Mouse (Mus musculus) adrenal gland, postnatal 14 days (tissue): ENCODE data around the gene Cdc25a. TPM values are rescaled to one million over a fixed set of nuclear protein-coding genes. Genes with fewer than 3 reads are reported as not detected.
A peak's percentile ranks its signal among the peaks of the same experiment; 100 is the strongest.

Experiments
- DNase-seq: peaks from one replicate; pipeline ENCODE4 v3.0.0; 2021; ENCODE audit warnings: mixed read lengths
- microRNA-seq, 2 experiments: library from miRNA; unstranded; fragments of <30 nt; microRNA quantifications; one replicate each; pipeline ENCODE4 v1.2.0; 2021
- total RNA-seq: library from RNA; stranded (reverse); gene quantifications from 2 replicates; pipeline ENCODE4 v1.2.3, GENCODE M21; 2021

Cdc25a gene
- total RNA-seq, 1 experiment from 2014 or later = 14.6 TPM

- peak; percentile 54 for DNase-seq
Measured at GRCm38 (mm10) chr9:109932361-109932755, 57.0 kb downstream of the Cdc25a start.

DNA sequence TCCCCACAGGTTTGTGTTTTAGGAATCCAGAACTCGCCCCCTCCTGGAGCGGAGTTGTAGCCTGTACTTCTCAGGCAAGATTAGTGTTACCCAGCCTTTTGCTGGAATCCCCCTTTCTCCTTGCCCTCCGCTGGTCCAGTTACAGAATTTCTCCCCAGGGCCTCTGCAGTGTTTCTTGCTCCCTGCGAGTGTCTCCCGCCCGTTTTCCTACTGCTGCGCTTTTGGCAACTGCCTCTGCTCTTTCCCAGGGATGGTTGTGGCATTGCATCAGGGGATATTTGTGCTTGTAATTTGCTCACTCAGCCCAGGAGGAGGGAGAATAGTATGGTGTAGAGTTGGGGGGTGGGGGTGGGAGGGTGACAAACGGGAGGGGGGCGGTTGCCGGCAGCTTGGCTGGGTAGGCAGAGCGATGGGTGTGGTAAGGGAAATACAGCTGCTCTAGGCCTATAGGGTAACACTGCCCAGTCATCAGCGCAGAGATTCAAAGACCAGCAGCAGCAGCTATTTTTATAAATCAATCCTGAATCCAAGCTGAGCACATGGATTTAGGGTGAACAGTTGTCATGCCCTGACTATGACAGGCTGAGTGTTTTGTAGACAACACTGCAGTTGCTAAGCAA, 57.5 kb downstream of the Cdc25a start:
- peak; percentile 75 for DNase-seq

DNA sequence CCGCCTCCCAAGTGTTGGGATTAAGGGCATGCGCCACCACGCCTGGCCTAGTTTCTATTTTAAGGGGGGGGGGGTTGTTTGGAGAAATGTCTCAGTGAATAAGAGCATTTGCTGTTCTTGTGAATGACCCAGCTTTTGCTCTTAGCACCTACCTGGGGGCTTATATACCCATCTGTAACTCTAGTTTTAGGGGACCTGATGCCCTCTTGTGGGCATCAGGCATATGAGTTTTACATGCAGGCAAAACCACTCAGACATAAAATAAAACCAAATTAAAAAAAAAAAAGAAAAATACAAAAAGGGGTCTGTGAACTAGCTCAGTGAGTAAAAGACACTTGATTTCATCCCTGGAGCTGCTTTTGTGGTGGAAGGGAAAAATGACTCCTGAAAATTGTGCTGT, 64.0 kb downstream of the Cdc25a start:
- no peak for DNase-seq

DNA sequence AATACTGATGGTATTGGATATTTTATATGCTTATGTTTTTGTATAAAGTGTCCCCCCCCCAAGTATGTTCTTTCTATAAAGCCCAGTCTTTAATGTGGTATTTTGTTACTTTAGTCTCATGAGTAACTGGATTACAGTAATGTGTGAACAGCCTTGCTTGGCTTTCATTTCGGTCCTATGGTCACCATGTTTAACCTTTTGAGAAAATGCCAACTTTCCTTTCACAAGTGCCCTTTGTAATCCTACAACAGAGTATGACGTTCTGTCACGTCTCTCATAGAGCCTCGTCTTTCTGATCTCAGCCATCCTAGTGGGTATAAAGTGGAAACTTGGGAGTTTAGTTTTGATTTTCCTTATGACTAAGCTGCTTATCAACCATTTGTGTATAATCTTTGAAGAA, 67.4 kb downstream of the Cdc25a start:
- no peak for DNase-seq

Small RNA genes lying within 50 kb of the gene (microRNA-seq; reads per million reads assigned to microRNA genes)
- 0 to 0.43 reads per million in 2 experiments for gene Mir7089

Other genes with a start within 250 kb of the Cdc25a start
- not detected in 2 replicates for gene Fbxw24, start 249.5 kb upstream of the Cdc25a start, total RNA-seq
- not detected in 2 replicates for gene Fbxw25, start 210.9 kb upstream of the Cdc25a start, total RNA-seq
- not detected in 2 replicates for gene Fbxw18, start 172.9 kb upstream of the Cdc25a start, total RNA-seq
- not detected in 2 replicates for gene Fbxw26, start 129.5 kb upstream of the Cdc25a start, total RNA-seq
- not detected in 2 replicates for gene Fbxw27, start 84.9 kb upstream of the Cdc25a start, total RNA-seq
- gene Spink8, start 63.3 kb upstream of the Cdc25a start, total RNA-seq = 17.4 and 19.3 TPM in 2 replicates
- 18.1 and 19.8 TPM in 2 replicates for gene Nme6, start 42.8 kb upstream of the Cdc25a start, total RNA-seq
- 2.4 and 5.2 TPM in 2 replicates for gene Camp, start 26.0 kb upstream of the Cdc25a start, total RNA-seq
- gene Map4, start 55.9 kb downstream of the Cdc25a start, total RNA-seq = 85.4 and 94.2 TPM in 2 replicates
- 55.9 and 57.0 TPM in 2 replicates for gene Smarcc1, start 242.1 kb downstream of the Cdc25a start, total RNA-seq
- 82.6 and 95.2 TPM in 2 replicates for gene Dhx30, start 242.3 kb downstream of the Cdc25a start, total RNA-seq